Comparison of ENCODE assay signal across 7 mouse cellular contexts in the genomic region with DNA sequence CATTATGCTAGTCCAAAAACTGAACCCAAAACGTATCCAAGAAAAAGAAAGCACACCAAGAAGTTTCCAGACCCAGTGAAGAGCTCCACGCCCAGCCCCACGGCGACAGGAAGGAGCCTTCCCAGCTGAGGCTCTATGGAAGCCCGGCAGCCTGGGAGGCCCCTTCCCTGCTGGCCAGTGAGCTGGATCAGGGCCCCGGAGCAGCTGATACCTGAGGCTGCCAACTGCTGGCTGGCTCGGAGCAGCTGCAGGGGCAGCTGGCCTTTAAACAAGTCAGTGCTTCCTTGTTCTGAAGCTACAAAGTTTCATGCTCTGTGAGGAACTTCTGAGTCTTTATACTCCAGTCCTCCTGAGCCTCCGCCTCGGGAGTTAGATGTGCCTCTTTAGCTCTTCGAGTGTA. TPM values are rescaled to one million over a fixed set of nuclear protein-coding genes. Genes with fewer than 3 reads are reported as not detected.
A peak's percentile ranks its signal among the peaks of the same experiment; 100 is the strongest.
DNase-seq lines count a peak whose midpoint lies in the region; ATAC-seq lines count a peak whose summit lies in the region.

No protein-coding gene starts in this region.

- H3K27ac ChIP-seq in neural tube, embryonic 12.5 days = no peak overlapping the region

- no peaks in the 10 kb centered on the region for H3K27me3 ChIP-seq in neural tube, embryonic 12.5 days (replicated peaks)

- H3K4me1 ChIP-seq in neural tube, embryonic 12.5 days = peaks cover 2% of the 10 kb centered on the region; the same call in 1 of the 2 replicates

- DNase-seq in neural tube, embryonic 10.5 days (ENCODE audit: extremely low spot score, low spot score) = no peak
- peak; percentile 79 for DNase-seq in gastrocnemius, adult 18-20 months (ENCODE audit: low spot score)
- DNase-seq in heart, postnatal 10 days = peak; percentile 85
- DNase-seq in left cerebral cortex, postnatal 10 days (ENCODE audit: extremely low spot score in 1 of 2, low spot score in 2 of 2) = peak; percentile 26 to 73
- peak; percentile 34 for DNase-seq in right cerebral cortex, postnatal 25 days
- DNase-seq in thymus, postnatal 4 days = no peak

- no peaks in the 10 kb centered on the region for H3K9me3 ChIP-seq in neural tube, embryonic 12.5 days

- peaks cover 58% of the 10 kb centered on the region for H3K36me3 ChIP-seq in neural tube, embryonic 12.5 days

- ATAC-seq in neural tube, embryonic 12.5 days (ENCODE audit: low FRiP score, low read depth) = 0 out of 2 replicates have a peak, but pooled peaks have one; percentile 53

- H3K9ac ChIP-seq in neural tube, embryonic 12.5 days = no peak overlapping the region

- WGBS in neural tube, embryonic 12.5 days = 70% methylated on average over 10 of the region's 10 CpGs

- H3K4me3 ChIP-seq in neural tube, embryonic 12.5 days = no peak overlapping the region

- intact Hi-C loops in heart, postnatal 10 days (cut with DNase I) = loop anchor here (5.0 kb wide), 1 partner anchor 38 kb away; a partner anchor contains a TSS
- intact Hi-C loops in left cerebral cortex, postnatal 10 days (cut with DNase I) = no loop called here

- H3K4me2 ChIP-seq in neural tube, embryonic 12.5 days (replicated peaks) = no peak overlapping the region

RNA-seq across cellular contexts. Expression of a gene that starts 38.4 kb away (rescaled TPM):
- 151 and 161 TPM in 2 replicates for polyA plus RNA-seq in neural tube, embryonic 12.5 days (2016; fragmentation: Nextera tagmentation; extraction: Ambion mirVana)
- 1 to 10 TPM in 1 of 2 experiments, under 1 TPM in 1; 0.75 to 1.4 TPM for total RNA-seq in gastrocnemius, adult 18-20 months (2021)
- 10 to 100 TPM; 51.6 to 60.4 TPM for total RNA-seq in heart, postnatal 10 days (2021)
- total RNA-seq in left cerebral cortex, postnatal 10 days (2021) = 10 to 100 TPM; 85.2 to 91.0 TPM

Comparison
In these comparisons a context has a peak if more than half of its experiments do, and no peak if none do; other contexts are left out.
1. DNase-seq: peak in gastrocnemius, adult 18-20 months (single experiment), heart, postnatal 10 days (2 of 2), left cerebral cortex, postnatal 10 days (2 of 2) and right cerebral cortex, postnatal 25 days (single experiment); none in neural tube, embryonic 10.5 days (single experiment) and thymus, postnatal 4 days (single experiment).
2. RNA of a gene that starts 38.4 kb away (total RNA-seq): 85.2 to 91.0 TPM in left cerebral cortex, postnatal 10 days and 51.6 to 60.4 TPM in heart, postnatal 10 days; 0.75 to 1.4 TPM in gastrocnemius, adult 18-20 months; every median in the first group is over 10 times any median in the second.